Mouse (Mus musculus) gastrocnemius, adult 2 months (tissue): ENCODE measurements around the gene Spaca4. TPM values are rescaled to one million over a fixed set of nuclear protein-coding genes. Genes with fewer than 3 reads are reported as not detected.

ENCODE experiments used
- DNase-seq: peaks from one replicate; pipeline ENCODE4 v3.0.0; 2022
- H3K27ac ChIP-seq: fragments of 200-600 bp; 2 replicates; pipeline ENCODE4 v1.8.1; 2022; ENCODE audit warnings: mild to moderate bottlenecking
- H3K4me3 ChIP-seq: fragments of 200-600 bp; 2 replicates; pipeline ENCODE4 v1.8.1; 2022; ENCODE audit warnings: mild to moderate bottlenecking, moderate library complexity
- CTCF ChIP-seq: fragments of 200-600 bp; IDR thresholded peaks from 2 replicates; pipeline ENCODE4 v1.8.1; 2022; ENCODE audit warnings: antibody characterized with exemption, mild to moderate bottlenecking, moderate library complexity
- intact Hi-C: fragments of 180-260 bp; cut with DNase I; formaldehyde crosslinking; loops from one replicate; pipeline ENCODE4 v1.15.1; 2025
- total RNA-seq, 2 experiments: library from RNA; stranded (reverse); gene quantifications; 2 replicates each; pipeline ENCODE4 v1.2.3; 2021

Spaca4 gene
- total RNA-seq, 2 experiments from 2014 or later = not detected

DNA sequence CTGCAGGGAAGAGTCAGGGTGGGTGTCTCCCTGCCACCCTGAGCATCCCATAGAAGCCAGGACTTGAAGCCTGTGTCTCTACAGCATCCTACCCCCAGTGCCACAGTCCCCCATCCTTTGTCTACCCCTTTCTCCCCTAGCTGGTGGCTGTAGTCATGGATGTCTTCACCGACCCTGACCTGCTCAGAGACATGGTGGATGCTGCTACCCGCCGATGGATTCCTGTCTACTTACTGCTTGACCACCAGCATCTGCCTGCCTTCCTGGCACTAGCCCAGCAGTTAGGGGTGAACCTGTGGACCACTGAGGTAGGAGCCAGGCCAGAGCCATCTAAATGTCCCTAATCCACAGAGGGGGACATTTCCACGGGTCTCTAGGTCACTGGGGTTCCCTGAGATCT lies 2.3 kb downstream of the Spaca4 start:
- Histone ChIP-seq H3K4me3 (no peak overlapping the region), H3K27ac (no peak overlapping the region)
- intact Hi-C loops = no loop called here
- no peak for TF ChIP-seq CTCF
- no peak for DNase-seq

- Histone ChIP-seq H3K27ac (peak overlapping the region; percentile 79), H3K4me3 (no peak overlapping the region)
- peak; percentile 20; the same call in 1 of the 2 replicates for TF ChIP-seq CTCF
- intact Hi-C loops = no loop called here
- DNase-seq = peak; percentile 81
Measured at GRCm38 (mm10) chr7:45722348-45722713, 3.3 kb downstream of the Spaca4 start.

GRCm38 (mm10) chr7:45721642-45722347 lies 3.8 kb downstream of the Spaca4 start:
- Histone ChIP-seq H3K4me3 (no peak overlapping the region), H3K27ac (peak overlapping the region; percentile 79)
- TF ChIP-seq CTCF = no peak
- intact Hi-C loops = no loop called here
- peak; percentile 42 for DNase-seq

GRCm38 (mm10) chr7:45721234-45721571 lies 4.4 kb downstream of the Spaca4 start:
- DNase-seq = no peak
- Histone ChIP-seq H3K4me3 (no peak overlapping the region), H3K27ac (peak overlapping the region; percentile 12; the same call in 1 of the 2 replicates)
- intact Hi-C loops = no loop called here
- TF ChIP-seq CTCF = no peak

DNA sequence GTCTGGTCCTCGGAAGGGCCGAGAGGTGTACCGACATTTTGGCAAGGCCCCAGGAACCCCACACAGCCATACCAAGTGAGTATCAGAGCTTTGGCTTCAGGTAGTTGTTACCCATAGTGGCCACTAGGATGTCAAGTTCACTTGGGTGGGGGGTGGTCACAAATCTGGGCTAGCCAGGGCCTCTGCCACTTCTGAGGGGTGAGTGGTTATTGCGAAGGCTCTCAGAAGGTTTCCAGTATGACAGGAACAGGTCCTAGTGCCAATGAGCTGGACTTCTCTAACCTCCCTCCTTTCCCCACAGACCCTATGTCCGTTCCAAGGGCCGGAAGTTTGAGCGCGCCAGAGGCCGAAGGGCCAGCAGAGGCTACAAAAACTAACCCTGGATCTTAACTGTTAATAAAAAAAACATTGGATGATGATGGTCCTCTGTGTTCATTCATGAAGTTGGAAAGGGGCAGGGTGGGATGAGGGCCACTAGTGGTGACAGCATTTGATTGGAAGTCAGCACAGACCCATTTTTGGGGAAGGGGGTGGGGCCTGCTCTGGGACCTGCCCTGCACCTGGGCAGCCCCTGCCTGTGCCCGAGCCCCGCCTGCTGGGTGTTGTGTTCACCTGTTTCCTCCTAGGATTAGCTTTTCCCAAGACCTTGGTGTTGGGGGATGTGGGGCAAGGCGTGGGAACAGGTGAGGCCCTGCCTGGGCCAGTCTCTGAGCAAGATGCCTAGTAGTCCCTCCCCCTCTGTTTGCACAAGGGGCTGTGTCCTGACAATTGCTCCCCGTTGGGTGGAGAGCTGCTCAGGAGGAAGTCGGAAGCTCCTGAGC lies 5.0 kb downstream of the Spaca4 start, which contains the start of gene Fam83e:
Gene Fam83e (plus strand): TSS at position 800 of the 821 bp plus-strand sequence.
- H3K4me3 ChIP-seq = 0 out of 2 replicates have a peak within 1 kb of the TSS, but pooled peaks have one; percentile 93
- intact Hi-C loops = no loop called here
- DNase-seq = no peak

GRCm38 (mm10) chr7:45719738-45720412 lies 5.7 kb downstream of the Spaca4 start:
- TF ChIP-seq CTCF = no peak
- intact Hi-C loops = loop anchor here (10.0 kb wide), 2 partner anchors 1165 to 1345 kb away; partner anchors contain the start of gene Nr1h2
- Histone ChIP-seq H3K27ac (no peak overlapping the region), H3K4me3 (0 out of 2 replicates have a peak overlapping the region, but pooled peaks have one; percentile 93)
- no peak for DNase-seq

More for the DNA sequence above, 5.0 kb downstream of the Spaca4 start, which contains the start of gene Fam83e:
- H3K27ac ChIP-seq = peak within 1 kb of the TSS; percentile 79
- peak; percentile 5; the same call in 1 of the 2 replicates for TF ChIP-seq CTCF

- DNase-seq = no peak
- H3K27ac ChIP-seq = peak overlapping the region; percentile 94
- peak overlapping the region; percentile 93 for H3K4me3 ChIP-seq
- intact Hi-C loops = loop anchor here (10.0 kb wide), 2 partner anchors 1164 to 1344 kb away; partner anchors contain the start of gene Nr1h2
- no peak for TF ChIP-seq CTCF
Measured at GRCm38 (mm10) chr7:45719180-45719579, 6.4 kb downstream of the Spaca4 start.

- no peak for DNase-seq
- intact Hi-C loops = loop anchor here (10.0 kb wide), 2 partner anchors 1164 to 1344 kb away; partner anchors contain the start of gene Nr1h2
- no peak for TF ChIP-seq CTCF
- Histone ChIP-seq H3K4me3 (peak overlapping the region; percentile 93), H3K27ac (peak overlapping the region; percentile 94)
Measured at GRCm38 (mm10) chr7:45718331-45718730, 7.3 kb downstream of the Spaca4 start.

- Histone ChIP-seq H3K27ac (peak within 1 kb of the TSS; percentile 94), H3K4me3 (peak within 1 kb of the TSS; percentile 93)
- TF ChIP-seq CTCF = peak; percentile 8; the same call in 1 of the 2 replicates
- intact Hi-C loops = loop anchor here (10.0 kb wide), 2 partner anchors 1163 to 1343 kb away; partner anchors contain the start of gene Nr1h2
- peak; percentile 99 for DNase-seq
Measured at GRCm38 (mm10) chr7:45717918-45718297, 7.7 kb downstream of the Spaca4 start, which contains the start of gene Sphk2. Gene Sphk2 (minus strand): TSS chr7:45718002.

GRCm38 (mm10) chr7:45716952-45717917 lies 8.4 kb downstream of the Spaca4 start:
- no peak for TF ChIP-seq CTCF
- intact Hi-C loops = loop anchor here (10.0 kb wide), 2 partner anchors 1162 to 1342 kb away; partner anchors contain the start of gene Nr1h2
- Histone ChIP-seq H3K27ac (peak overlapping the region; percentile 94), H3K4me3 (peak overlapping the region; percentile 93)
- DNase-seq = no peak

DNA sequence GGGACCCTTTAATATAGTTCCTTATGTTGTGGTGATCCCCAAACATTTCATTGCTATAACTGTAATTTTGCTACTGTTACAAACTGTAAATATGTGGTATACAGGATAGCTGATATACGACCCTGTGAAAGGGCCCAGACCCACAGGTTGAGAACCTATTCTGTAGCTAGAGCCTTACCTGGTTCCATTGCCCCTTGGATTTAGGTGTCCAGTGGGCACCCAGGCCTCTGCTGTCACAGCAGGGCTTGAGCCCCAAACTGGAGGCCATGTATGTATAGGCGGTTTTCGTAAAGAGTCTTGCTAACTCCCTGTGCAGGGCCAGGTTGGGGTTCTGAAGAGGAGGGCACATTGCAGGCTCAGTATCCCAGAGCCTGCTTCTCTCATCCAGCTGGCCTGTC lies 9.2 kb downstream of the Spaca4 start:
- intact Hi-C loops = loop anchor here (10.0 kb wide), 2 partner anchors 1162 to 1342 kb away; partner anchors contain the start of gene Nr1h2
- H3K27ac ChIP-seq = peak overlapping the region; percentile 94
- no peak for DNase-seq
- TF ChIP-seq CTCF = no peak
- peak overlapping the region; percentile 93 for H3K4me3 ChIP-seq
